Mouse (Mus musculus): ENCODE measurements around the gene Fam184a. TPM values are rescaled to one million over a fixed set of nuclear protein-coding genes. Genes with fewer than 3 reads are reported as not detected.
"Not testable (repeated sequence)": the region's sequence is repeated elsewhere in the genome, so short reads cannot be mapped to it uniquely, and the experiment has no call there.

Gene Fam184a
- polyA plus RNA-seq, 1 experiment, result not detected

- TF ChIP-seq MYOG (IDR thresholded peaks at IDR 0.05; ENCODE audit: control insufficient read depth, extremely low read depth, insufficient read length) (no peak), FOSL1 (IDR thresholded peaks at IDR 0.05; ENCODE audit: insufficient read depth, low read length, poor library complexity, severe bottlenecking) (no peak), MYOD1 (IDR thresholded peaks at IDR 0.05; ENCODE audit: control insufficient read depth, insufficient read length, low read depth) (no peak), USF1 (IDR thresholded peaks at IDR 0.05; ENCODE audit: low read depth) (no peak), CEBPB (IDR thresholded peaks at IDR 0.05; ENCODE audit: low read depth) (no peak), MAX (IDR thresholded peaks at IDR 0.05) (no peak), CTCF (IDR thresholded peaks at IDR 0.05; ENCODE audit: control insufficient read depth, insufficient read depth, insufficient read length) (no peak)
- Histone ChIP-seq H3K79me3 (ENCODE audit: low read depth) (no peaks in the 10 kb centered on the region), H3K36me3 (ENCODE audit: control insufficient read depth, insufficient read depth) (no peaks in the 10 kb centered on the region), H3K4me3 (ENCODE audit: insufficient read depth, poor library complexity, severe bottlenecking) (no peak overlapping the region), H3ac (ENCODE audit: control insufficient read depth, insufficient read length, low read depth) (no peak overlapping the region), H3K27me3 (ENCODE audit: control insufficient read depth, insufficient read depth, insufficient read length) (no peaks in the 10 kb centered on the region), H3K79me2 (ENCODE audit: control insufficient read depth, insufficient read depth) (no peaks in the 10 kb centered on the region)
Measured at GRCm38 (mm10) chr10:53679690-53680557, 71.0 kb downstream of the Fam184a start.

- no peak for TF ChIP-seq FOSL1 (IDR thresholded peaks at IDR 0.05; ENCODE audit: insufficient read depth, low read length, poor library complexity, severe bottlenecking)
- no peak for TF ChIP-seq USF1 (IDR thresholded peaks at IDR 0.05; ENCODE audit: low read depth)
- no peak for TF ChIP-seq MAX (IDR thresholded peaks at IDR 0.05)
- no peak for TF ChIP-seq CEBPB (IDR thresholded peaks at IDR 0.05; ENCODE audit: low read depth)
- no peak for TF ChIP-seq MYOD1 (IDR thresholded peaks at IDR 0.05; ENCODE audit: control insufficient read depth, insufficient read length, low read depth)
- no peak for TF ChIP-seq MYOG (IDR thresholded peaks at IDR 0.05; ENCODE audit: control insufficient read depth, extremely low read depth, insufficient read length)
- TF ChIP-seq CTCF (IDR thresholded peaks at IDR 0.05; ENCODE audit: control insufficient read depth, insufficient read depth, insufficient read length), result no peak
- Histone ChIP-seq H3ac (ENCODE audit: control insufficient read depth, insufficient read length, low read depth) (no peak overlapping the region), H3K4me3 (ENCODE audit: insufficient read depth, poor library complexity, severe bottlenecking) (no peak overlapping the region), H3K79me3 (ENCODE audit: low read depth) (no peaks in the 10 kb centered on the region), H3K27me3 (ENCODE audit: control insufficient read depth, insufficient read depth, insufficient read length) (no peaks in the 10 kb centered on the region), H3K79me2 (ENCODE audit: control insufficient read depth, insufficient read depth) (no peaks in the 10 kb centered on the region), H3K36me3 (ENCODE audit: control insufficient read depth, insufficient read depth) (no peaks in the 10 kb centered on the region)
Measured at GRCm38 (mm10) chr10:53661788-53662187, 89.1 kb downstream of the Fam184a start.

GRCm38 (mm10) chr10:53654239-53654638, 96.7 kb downstream of the Fam184a start:
- not testable (repeated sequence) for H3K4me3 ChIP-seq (ENCODE audit: insufficient read depth, poor library complexity, severe bottlenecking); H3K36me3 ChIP-seq (ENCODE audit: control insufficient read depth, insufficient read depth); H3ac ChIP-seq (ENCODE audit: control insufficient read depth, insufficient read length, low read depth); H3K79me2 ChIP-seq (ENCODE audit: control insufficient read depth, insufficient read depth); H3K27me3 ChIP-seq (ENCODE audit: control insufficient read depth, insufficient read depth, insufficient read length); H3K79me3 ChIP-seq (ENCODE audit: low read depth)

- no peaks in the 10 kb centered on the region for H3K79me2 ChIP-seq (ENCODE audit: control insufficient read depth, insufficient read depth)
- H3K79me3 ChIP-seq (ENCODE audit: low read depth), result no peaks in the 10 kb centered on the region
- no peaks in the 10 kb centered on the region for H3K36me3 ChIP-seq (ENCODE audit: control insufficient read depth, insufficient read depth)
- TF ChIP-seq CTCF (IDR thresholded peaks at IDR 0.05; ENCODE audit: control insufficient read depth, insufficient read depth, insufficient read length) (no peak), USF1 (IDR thresholded peaks at IDR 0.05; ENCODE audit: low read depth) (no peak), MAX (IDR thresholded peaks at IDR 0.05) (no peak), FOSL1 (IDR thresholded peaks at IDR 0.05; ENCODE audit: insufficient read depth, low read length, poor library complexity, severe bottlenecking) (no peak), MYOG (IDR thresholded peaks at IDR 0.05; ENCODE audit: control insufficient read depth, extremely low read depth, insufficient read length) (no peak), CEBPB (IDR thresholded peaks at IDR 0.05; ENCODE audit: low read depth) (no peak)
- H3K27me3 ChIP-seq (ENCODE audit: control insufficient read depth, insufficient read depth, insufficient read length), result no peaks in the 10 kb centered on the region
- no peak overlapping the region for H3ac ChIP-seq (ENCODE audit: control insufficient read depth, insufficient read length, low read depth)
- no peak overlapping the region for H3K4me3 ChIP-seq (ENCODE audit: insufficient read depth, poor library complexity, severe bottlenecking)
Measured at GRCm38 (mm10) chr10:53650683-53651082, 100.2 kb downstream of the Fam184a start.

- H3K27me3 ChIP-seq (ENCODE audit: control insufficient read depth, insufficient read depth, insufficient read length), result no peaks in the 10 kb centered on the region
- H3K36me3 ChIP-seq (ENCODE audit: control insufficient read depth, insufficient read depth), result no peaks in the 10 kb centered on the region
- no peak overlapping the region for H3ac ChIP-seq (ENCODE audit: control insufficient read depth, insufficient read length, low read depth)
- H3K79me3 ChIP-seq (ENCODE audit: low read depth), result no peaks in the 10 kb centered on the region
- TF ChIP-seq MAX (IDR thresholded peaks at IDR 0.05) (no peak), MYOD1 (IDR thresholded peaks at IDR 0.05; ENCODE audit: control insufficient read depth, insufficient read length, low read depth) (no peak), CTCF (IDR thresholded peaks at IDR 0.05; ENCODE audit: control insufficient read depth, insufficient read depth, insufficient read length) (no peak), CEBPB (IDR thresholded peaks at IDR 0.05; ENCODE audit: low read depth) (no peak), USF1 (IDR thresholded peaks at IDR 0.05; ENCODE audit: low read depth) (no peak), FOSL1 (IDR thresholded peaks at IDR 0.05; ENCODE audit: insufficient read depth, low read length, poor library complexity, severe bottlenecking) (no peak), MYOG (IDR thresholded peaks at IDR 0.05; ENCODE audit: control insufficient read depth, extremely low read depth, insufficient read length) (no peak)
- H3K79me2 ChIP-seq (ENCODE audit: control insufficient read depth, insufficient read depth), result no peaks in the 10 kb centered on the region
- H3K4me3 ChIP-seq (ENCODE audit: insufficient read depth, poor library complexity, severe bottlenecking), result no peak overlapping the region
Measured at GRCm38 (mm10) chr10:53641507-53641906, 109.4 kb downstream of the Fam184a start.

Data from C2C12 (cell line).